Mouse (Mus musculus) embryonic facial prominence, embryonic 15.5 days (tissue): ENCODE results near the gene Nhlrc1. TPM values are rescaled to one million over a fixed set of nuclear protein-coding genes. Genes with fewer than 3 reads are reported as not detected.

Experiments used
- ATAC-seq: fragments of 200-750 bp; cut with Nextera tagmentation; 2 replicates; pipeline ENCODE4 v1.8.0; 2017; ENCODE audit warnings: low read depth, moderate TSS enrichment; ENCODE audit not compliant: insufficient number of reproducible peaks, low FRiP score, low TSS enrichment
- H3K27ac ChIP-seq: fragments of 300-500 bp; sonication (generic); replicated peaks from 2 replicates; pipeline ENCODE4 v1.5.1; 2015; ENCODE audit warnings: mild to moderate bottlenecking, inconsistent platforms
- H3K27me3 ChIP-seq: fragments of 300-500 bp; sonication (generic); 2 replicates; pipeline ENCODE4 v1.6.1; 2015; ENCODE audit warnings: inconsistent platforms
- H3K36me3 ChIP-seq: fragments of 300-500 bp; sonication (generic); 2 replicates; pipeline ENCODE4 v1.6.1; 2015; ENCODE audit warnings: mild to moderate bottlenecking, inconsistent platforms
- H3K4me1 ChIP-seq: fragments of 300-500 bp; sonication (generic); 2 replicates; pipeline ENCODE4 v1.6.1; 2015; ENCODE audit warnings: inconsistent platforms
- H3K4me2 ChIP-seq: fragments of 300-500 bp; sonication (generic); replicated peaks from 2 replicates; pipeline ENCODE4 v1.6.1; 2015; ENCODE audit warnings: mild to moderate bottlenecking, inconsistent platforms
- H3K4me3 ChIP-seq: fragments of 300-500 bp; sonication (generic); replicated peaks from 2 replicates; pipeline ENCODE4 v1.5.1; 2015; ENCODE audit warnings: mild to moderate bottlenecking, inconsistent platforms
- H3K9ac ChIP-seq: fragments of 300-500 bp; sonication (generic); 2 replicates; pipeline ENCODE4 v1.6.1; 2015; ENCODE audit warnings: inconsistent platforms
- H3K9me3 ChIP-seq: fragments of 300-500 bp; sonication (generic); replicated peaks from 2 replicates; pipeline ENCODE4 v1.6.1; 2016; ENCODE audit warnings: inconsistent platforms
- WGBS: fragments of 180-500 bp; shearing (Covaris S2); methylation state at CpG from one replicate; pipeline ENCODE4 v1.1.7; 2015; 5-methylcytosine and 5-hydroxymethylcytosine counted together
- polyA plus RNA-seq: library from polyadenylated mRNA; unstranded; fragments of >200 nt; fragmentation: Nextera tagmentation; extraction: Ambion mirVana; gene quantifications from 2 replicates; pipeline ENCODE4 v1.2.1, GENCODE M21; 2015

Gene Nhlrc1
- polyA plus RNA-seq, 1 experiment from 2014 or later: 5.9 TPM

- ATAC-seq: no peak
- H3K4me3 ChIP-seq: no peak overlapping the region
- H3K27me3 ChIP-seq: no peaks in the 10 kb centered on the region
- no peak overlapping the region for H3K4me2 ChIP-seq
- H3K36me3 ChIP-seq: no peaks in the 10 kb centered on the region
- H3K4me1 ChIP-seq: no peaks in the 10 kb centered on the region
- no peak overlapping the region for H3K9ac ChIP-seq
- WGBS: 44% methylated on average over 4 of the region's 4 CpGs
- H3K27ac ChIP-seq: no peak overlapping the region
- no peaks in the 10 kb centered on the region for H3K9me3 ChIP-seq
Observed at GRCm38 (mm10) chr13:46975930-46976329, 38.7 kb downstream of the Nhlrc1 start.

- H3K9me3 ChIP-seq: no peaks in the 10 kb centered on the region
- no peaks in the 10 kb centered on the region for H3K4me1 ChIP-seq
- H3K27ac ChIP-seq: no peak overlapping the region
- WGBS: 33% methylated on average over 14 of the region's 14 CpGs
- H3K4me3 ChIP-seq: no peak overlapping the region
- H3K27me3 ChIP-seq: no peaks in the 10 kb centered on the region
- H3K9ac ChIP-seq: no peak overlapping the region
- peak overlapping the region; percentile 3; the same call in 1 of the 2 replicates for H3K4me2 ChIP-seq
- H3K36me3 ChIP-seq: no peaks in the 10 kb centered on the region
- ATAC-seq: peak; percentile 51; the same call in 1 of the 2 replicates
Observed at GRCm38 (mm10) chr13:46975031-46975551, 39.6 kb downstream of the Nhlrc1 start.

- ATAC-seq: no peak
- no peaks in the 10 kb centered on the region for H3K36me3 ChIP-seq
- 71% methylated on average over 10 of the region's 10 CpGs for WGBS
- H3K27ac ChIP-seq: no peak overlapping the region
- no peak overlapping the region for H3K4me3 ChIP-seq
- H3K9me3 ChIP-seq: no peaks in the 10 kb centered on the region
- H3K9ac ChIP-seq: no peak overlapping the region
- no peaks in the 10 kb centered on the region; the same call in 1 of the 2 replicates for H3K4me1 ChIP-seq
- no peak overlapping the region for H3K4me2 ChIP-seq
- no peaks in the 10 kb centered on the region for H3K27me3 ChIP-seq
Observed at GRCm38 (mm10) chr13:46970286-46970945, 44.2 kb downstream of the Nhlrc1 start.

- Histone ChIP-seq H3K4me2 (no peak overlapping the region), H3K9me3 (no peaks in the 10 kb centered on the region), H3K9ac (no peak overlapping the region), H3K4me1 (no peaks in the 10 kb centered on the region; the same call in 1 of the 2 replicates), H3K27me3 (no peaks in the 10 kb centered on the region), H3K4me3 (no peak overlapping the region), H3K27ac (no peak overlapping the region), H3K36me3 (no peaks in the 10 kb centered on the region)
- 82% methylated on average over 2 of the region's 2 CpGs for WGBS
- ATAC-seq: no peak
Observed at GRCm38 (mm10) chr13:46968626-46969025, 46.0 kb downstream of the Nhlrc1 start.

GRCm38 (mm10) chr13:46967308-46967707, 47.3 kb downstream of the Nhlrc1 start:
- Histone ChIP-seq H3K4me1 (no peaks in the 10 kb centered on the region; the same call in 1 of the 2 replicates), H3K4me2 (no peak overlapping the region), H3K9me3 (no peaks in the 10 kb centered on the region), H3K4me3 (no peak overlapping the region), H3K27ac (no peak overlapping the region; the same call in 1 of the 2 replicates), H3K27me3 (no peaks in the 10 kb centered on the region), H3K9ac (no peak overlapping the region), H3K36me3 (no peaks in the 10 kb centered on the region)
- ATAC-seq: no peak
- WGBS: 73% methylated on average over 4 of the region's 4 CpGs

Other genes with a start within 250 kb of the Nhlrc1 start
- 21.0 and 26.7 TPM in 2 replicates for gene Kif13a, start 85.0 kb downstream of the Nhlrc1 start, polyA plus RNA-seq
- gene Kdm1b, start 28.6 kb upstream of the Nhlrc1 start, polyA plus RNA-seq: 10.6 and 12.7 TPM in 2 replicates
- 16.0 and 16.9 TPM in 2 replicates for gene Tpmt, start 29.9 kb upstream of the Nhlrc1 start, polyA plus RNA-seq
- gene Dek, start 91.4 kb upstream of the Nhlrc1 start, polyA plus RNA-seq: 253 and 257 TPM in 2 replicates
- gene Rnf144b, start 107.8 kb upstream of the Nhlrc1 start, polyA plus RNA-seq: 4.2 and 4.4 TPM in 2 replicates